In genomic region chr8:124652546-124652945, GRCm38 (mm10) we compare ENCODE assay signal across 10 mouse cellular contexts. TPM values are rescaled to one million over a fixed set of nuclear protein-coding genes. Genes with fewer than 3 reads are reported as not detected.
DNase-seq lines count a peak whose midpoint lies in the region; ATAC-seq and TF ChIP-seq lines count a peak whose summit lies in the region.
"Had no signal": no experiment of that assay in that cellular context is flagged by ENCODE, and none has a peak within 500 bp of the region (broad histone marks: within the 10 kb centered on the region; RNA-seq: fewer than 3 reads in every experiment).

No protein-coding gene starts in this region.

- H3K9me3 ChIP-seq in heart, embryonic 16.5 days (replicated peaks; ENCODE audit: control insufficient read depth, low read length): no peaks in the 10 kb centered on the region
- no peaks in the 10 kb centered on the region for H3K9me3 ChIP-seq in liver, embryonic 12.5 days (replicated peaks)

- H3K27me3 ChIP-seq in heart, embryonic 16.5 days (ENCODE audit: control insufficient read depth, insufficient read depth, low read length): no peaks in the 10 kb centered on the region
- no peaks in the 10 kb centered on the region for H3K27me3 ChIP-seq in liver, embryonic 12.5 days (replicated peaks)
- H3K27me3 ChIP-seq in thymus, adult 2 months (ENCODE audit: control insufficient read depth, insufficient read depth, low read length): no peaks in the 10 kb centered on the region
- H3K27me3 ChIP-seq: CH12.LX had no signal

- no peak for TF ChIP-seq CTCF in gastrocnemius, adult 2 months (IDR thresholded peaks at IDR 0.05)
- no peak for TF ChIP-seq CTCF in thymus, adult 2 months (IDR thresholded peaks at IDR 0.05; ENCODE audit: borderline replicate concordance, control insufficient read depth, extremely low read depth, insufficient read depth, low read length, poor library complexity)

- no peak overlapping the region for H3K4me3 ChIP-seq in gastrocnemius, adult 2 months
- H3K4me3 ChIP-seq in heart, embryonic 16.5 days (ENCODE audit: low read length): no peak overlapping the region
- no peak overlapping the region for H3K4me3 ChIP-seq in liver, embryonic 12.5 days
- H3K4me3 ChIP-seq in thymus, adult 2 months (ENCODE audit: control insufficient read depth, insufficient read depth, low read length): no peak overlapping the region

- DNase-seq in gastrocnemius, adult 2 months: no peak
- DNase-seq in gastrocnemius, postnatal 14 days: no peak
- DNase-seq in brain, adult 2 months (ENCODE audit: low read depth, low spot score): peak; percentile 89
- DNase-seq in thymus, adult 2 months: no peak
- DNase-seq in frontal cortex, adult 2 months (ENCODE audit: extremely low spot score in 1 of 2, low spot score in 1 of 2): no peak
- no peak for DNase-seq in testis, postnatal 10 days (ENCODE audit: low spot score)

- TF ChIP-seq POLR2A in thymus, adult 2 months (IDR thresholded peaks at IDR 0.05; ENCODE audit: control insufficient read depth, extremely low read depth, insufficient read depth, low read length, poor library complexity): no peak

- intact Hi-C loops in gastrocnemius, adult 2 months (cut with DNase I): no loop called here
- intact Hi-C loops in gastrocnemius, postnatal 14 days (cut with DNase I; ENCODE audit: low total_unique reads): no loop called here

- peak overlapping the region; percentile 69 for H3K27ac ChIP-seq in gastrocnemius, adult 2 months
- H3K27ac ChIP-seq in heart, embryonic 16.5 days (ENCODE audit: low read length): peak overlapping the region; percentile 99
- peak overlapping the region; percentile 55 for H3K27ac ChIP-seq in liver, embryonic 12.5 days
- no peak overlapping the region for H3K27ac ChIP-seq in thymus, adult 2 months (ENCODE audit: control insufficient read depth, insufficient read depth, low read length)
- H3K27ac ChIP-seq: macrophage had no signal

- 16% methylated on average over 4 of the region's 4 CpGs for WGBS in heart, embryonic 16.5 days
- 44% methylated on average over 4 of the region's 4 CpGs for WGBS in liver, embryonic 12.5 days (ENCODE audit: insufficient replicate concordance)
- WGBS in thymus, adult 2 months: 80% methylated on average over 4 of the region's 4 CpGs

- H3K36me3 ChIP-seq in heart, embryonic 16.5 days (ENCODE audit: control insufficient read depth, insufficient read depth): peaks cover 13% of the 10 kb centered on the region; the same call in 1 of the 2 replicates
- H3K36me3 ChIP-seq in liver, embryonic 12.5 days: peaks cover 16% of the 10 kb centered on the region; the same call in 1 of the 2 replicates
- no peaks in the 10 kb centered on the region for H3K36me3 ChIP-seq in thymus, adult 2 months (ENCODE audit: control insufficient read depth, insufficient read depth, low read length)

- H3K9ac ChIP-seq in heart, embryonic 16.5 days (ENCODE audit: low read length): peak overlapping the region; percentile 59
- no peak overlapping the region for H3K9ac ChIP-seq in liver, embryonic 12.5 days

- peak overlapping the region; percentile 36 for H3K4me2 ChIP-seq in heart, embryonic 16.5 days (ENCODE audit: low read depth, low read length)
- H3K4me2 ChIP-seq in liver, embryonic 12.5 days: no peak overlapping the region

- ATAC-seq in heart, embryonic 16.5 days (replicated peaks; ENCODE audit: extremely low read depth, insufficient read depth, low FRiP score): peak; percentile 88
- ATAC-seq in liver, embryonic 12.5 days: peak; percentile 17; the same call in 1 of the 2 replicates

- peaks cover 83% of the 10 kb centered on the region for H3K4me1 ChIP-seq in heart, embryonic 16.5 days (ENCODE audit: control insufficient read depth, insufficient read depth, low read length)
- H3K4me1 ChIP-seq in liver, embryonic 12.5 days: peaks cover 57% of the 10 kb centered on the region
- H3K4me1 ChIP-seq in thymus, adult 2 months (replicated peaks; ENCODE audit: control insufficient read depth, insufficient read depth, low read length): peaks cover 4% of the 10 kb centered on the region; the same call in 1 of the 2 replicates

RNA-seq across cellular contexts. Expression of gene 2310022B05Rik, which starts 10.6 kb away (rescaled TPM):
- 10 to 100 TPM; 10.4 to 17.3 TPM for total RNA-seq in gastrocnemius, adult 2 months (2021)
- 10 to 100 TPM; 21.4 to 25.8 TPM for total RNA-seq in gastrocnemius, postnatal 14 days (2021)
- polyA plus RNA-seq in heart, embryonic 16.5 days (2015; fragmentation: Nextera tagmentation; extraction: Ambion mirVana): 39.3 and 47.7 TPM in 2 replicates
- polyA plus RNA-seq in liver, embryonic 12.5 days (2016; fragmentation: Nextera tagmentation; extraction: Ambion mirVana): 9.4 and 10.2 TPM in 2 replicates
- polyA plus RNA-seq in thymus, adult 2 months (2012; rRNA removed): 17.3 and 18.1 TPM in 2 replicates
- 61.8 and 62.4 TPM in 2 replicates for polyA plus RNA-seq in frontal cortex, adult 2 months (2012; rRNA removed)
